Mouse (Mus musculus): ENCODE measurements around the gene Gm20388. TPM values are rescaled to one million over a fixed set of nuclear protein-coding genes. Genes with fewer than 3 reads are reported as not detected.

Gm20388 gene
- polyA plus RNA-seq, 1 experiment from 2014 or later = not detected

DNA sequence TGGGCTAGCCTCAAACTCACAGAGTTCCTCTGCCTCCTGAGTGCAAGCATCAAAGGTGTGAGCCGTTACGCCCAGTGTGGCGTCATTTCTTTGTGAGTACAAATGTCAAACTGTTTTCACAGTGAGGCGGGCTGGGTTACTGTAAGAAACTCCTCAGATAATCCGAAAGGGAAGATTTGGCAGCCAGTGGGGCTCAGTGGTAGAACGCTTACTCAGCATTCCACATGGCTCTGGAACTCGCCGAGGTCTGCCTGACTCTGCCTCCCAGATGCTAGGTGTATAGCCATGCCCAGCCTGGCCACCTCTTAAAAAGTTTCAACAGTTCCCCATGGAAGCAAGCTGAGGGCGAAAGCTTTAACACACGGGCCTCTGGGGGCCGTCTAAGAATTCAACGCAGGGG is 3441.5 kb downstream of the Gm20388 start:
- no peak for ATAC-seq (ENCODE audit: extremely low read depth, insufficient number of reproducible peaks, low FRiP score, low TSS enrichment)
- peaks cover 38% of the 10 kb centered on the region for H3K27me3 ChIP-seq (replicated peaks)
- H3K36me3 ChIP-seq = no peaks in the 10 kb centered on the region
- H3K9me3 ChIP-seq = no peaks in the 10 kb centered on the region
- no peak overlapping the region for H3K27ac ChIP-seq (replicated peaks)
- peaks cover 29% of the 10 kb centered on the region for H3K4me1 ChIP-seq
- H3K9ac ChIP-seq = no peak overlapping the region
- WGBS = 75% methylated on average over 12 of the region's 12 CpGs
- H3K4me2 ChIP-seq = no peak overlapping the region
- no peak overlapping the region for H3K4me3 ChIP-seq

DNA sequence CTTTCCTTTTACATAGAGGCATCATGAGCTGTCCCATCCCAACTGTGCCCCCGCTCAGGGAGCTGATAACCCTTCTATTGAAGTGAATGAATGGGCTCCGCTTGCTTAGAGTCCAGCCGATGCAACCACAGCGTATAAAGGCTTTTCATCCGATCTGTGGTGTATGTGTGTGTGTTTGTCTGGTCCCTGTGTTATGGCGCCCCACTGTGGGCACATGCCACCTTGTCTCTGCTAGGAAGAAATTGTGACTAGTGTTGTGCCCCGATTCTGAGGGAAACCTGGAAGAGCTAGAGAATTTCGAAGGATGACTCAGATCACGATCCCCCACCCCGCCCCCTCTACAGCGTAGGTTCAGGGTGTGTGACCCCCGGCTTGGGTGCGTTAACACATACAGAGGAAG is 3442.1 kb downstream of the Gm20388 start:
- no peak overlapping the region for H3K27ac ChIP-seq (replicated peaks)
- H3K4me3 ChIP-seq = no peak overlapping the region
- no peaks in the 10 kb centered on the region for H3K9me3 ChIP-seq
- no peak overlapping the region for H3K4me2 ChIP-seq
- H3K9ac ChIP-seq = no peak overlapping the region
- H3K4me1 ChIP-seq = peaks cover 26% of the 10 kb centered on the region
- ATAC-seq (ENCODE audit: extremely low read depth, insufficient number of reproducible peaks, low FRiP score, low TSS enrichment) = no peak
- whole genome bisulfite sequencing = 44% methylated on average over 13 of the region's 13 CpGs
- no peaks in the 10 kb centered on the region for H3K36me3 ChIP-seq
- H3K27me3 ChIP-seq (replicated peaks) = peaks cover 40% of the 10 kb centered on the region

DNA sequence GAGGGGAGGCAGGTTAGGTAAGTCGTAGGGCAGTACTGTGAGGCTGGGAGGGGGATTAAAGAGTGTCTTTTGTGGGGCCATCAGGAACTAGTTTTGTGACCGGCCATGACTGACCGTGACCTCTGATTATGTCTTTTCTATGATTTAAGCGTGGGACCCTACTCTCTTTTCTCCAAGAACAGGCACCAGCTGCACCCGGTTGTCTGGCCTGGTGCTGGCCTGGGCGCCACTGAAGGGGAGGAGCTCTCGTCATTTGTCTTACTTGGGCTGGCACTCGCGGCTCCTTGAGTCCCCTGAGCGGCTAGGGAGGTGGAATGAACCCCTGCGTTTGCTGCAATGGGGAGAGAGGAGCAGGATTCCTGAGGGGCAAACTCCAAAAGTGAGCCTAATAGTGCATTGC is 3442.6 kb downstream of the Gm20388 start:
- H3K27ac ChIP-seq (replicated peaks) = no peak overlapping the region
- H3K4me3 ChIP-seq = no peak overlapping the region
- no peak for ATAC-seq (ENCODE audit: extremely low read depth, insufficient number of reproducible peaks, low FRiP score, low TSS enrichment)
- peaks cover 21% of the 10 kb centered on the region for H3K4me1 ChIP-seq
- no peak overlapping the region for H3K9ac ChIP-seq
- 46% methylated on average over 11 of the region's 11 CpGs for WGBS
- no peaks in the 10 kb centered on the region for H3K9me3 ChIP-seq
- H3K4me2 ChIP-seq = no peak overlapping the region
- H3K36me3 ChIP-seq = no peaks in the 10 kb centered on the region
- peaks cover 40% of the 10 kb centered on the region for H3K27me3 ChIP-seq (replicated peaks)

DNA sequence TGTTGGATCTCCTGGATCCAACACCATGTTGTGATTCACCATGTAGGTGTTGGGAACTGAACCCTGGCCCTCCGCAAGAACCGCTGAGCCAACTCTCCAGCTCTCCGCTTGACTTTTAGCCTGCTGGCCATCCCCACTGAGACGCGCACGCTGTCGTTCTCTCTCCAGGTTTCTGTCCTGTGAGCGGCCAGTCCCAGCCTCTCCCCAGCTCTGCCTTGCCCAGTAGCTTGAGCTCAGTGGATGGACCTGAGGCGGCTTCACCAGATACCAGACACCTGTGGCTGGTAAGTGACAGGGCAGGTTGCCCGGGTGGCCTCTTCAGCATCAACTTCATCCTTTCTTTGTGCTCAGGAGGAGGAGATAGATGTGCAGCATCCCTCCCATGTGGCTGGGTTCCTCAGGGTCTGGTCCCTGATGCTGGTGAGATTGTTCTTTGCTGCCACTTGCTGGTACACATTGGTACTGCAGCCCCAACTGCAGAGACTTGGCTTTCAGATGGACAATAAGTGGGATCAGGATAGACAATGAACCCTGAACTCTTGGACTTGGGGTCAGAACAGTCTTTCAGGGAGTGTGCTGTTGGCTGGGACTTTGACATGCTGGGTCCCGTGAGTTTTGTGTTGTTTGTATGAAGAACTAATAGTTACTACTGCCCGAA is 3450.6 kb downstream of the Gm20388 start:
- H3K4me1 ChIP-seq = no peaks in the 10 kb centered on the region
- H3K9ac ChIP-seq = no peak overlapping the region
- no peaks in the 10 kb centered on the region for H3K9me3 ChIP-seq
- H3K36me3 ChIP-seq = no peaks in the 10 kb centered on the region
- 39% methylated on average over 12 of the region's 12 CpGs for WGBS
- no peak for ATAC-seq (ENCODE audit: extremely low read depth, insufficient number of reproducible peaks, low FRiP score, low TSS enrichment)
- no peak overlapping the region for H3K4me3 ChIP-seq
- no peak overlapping the region for H3K4me2 ChIP-seq
- H3K27ac ChIP-seq (replicated peaks) = no peak overlapping the region
- peaks cover 7% of the 10 kb centered on the region; the same call in 1 of the 2 replicates for H3K27me3 ChIP-seq (replicated peaks)

DNA sequence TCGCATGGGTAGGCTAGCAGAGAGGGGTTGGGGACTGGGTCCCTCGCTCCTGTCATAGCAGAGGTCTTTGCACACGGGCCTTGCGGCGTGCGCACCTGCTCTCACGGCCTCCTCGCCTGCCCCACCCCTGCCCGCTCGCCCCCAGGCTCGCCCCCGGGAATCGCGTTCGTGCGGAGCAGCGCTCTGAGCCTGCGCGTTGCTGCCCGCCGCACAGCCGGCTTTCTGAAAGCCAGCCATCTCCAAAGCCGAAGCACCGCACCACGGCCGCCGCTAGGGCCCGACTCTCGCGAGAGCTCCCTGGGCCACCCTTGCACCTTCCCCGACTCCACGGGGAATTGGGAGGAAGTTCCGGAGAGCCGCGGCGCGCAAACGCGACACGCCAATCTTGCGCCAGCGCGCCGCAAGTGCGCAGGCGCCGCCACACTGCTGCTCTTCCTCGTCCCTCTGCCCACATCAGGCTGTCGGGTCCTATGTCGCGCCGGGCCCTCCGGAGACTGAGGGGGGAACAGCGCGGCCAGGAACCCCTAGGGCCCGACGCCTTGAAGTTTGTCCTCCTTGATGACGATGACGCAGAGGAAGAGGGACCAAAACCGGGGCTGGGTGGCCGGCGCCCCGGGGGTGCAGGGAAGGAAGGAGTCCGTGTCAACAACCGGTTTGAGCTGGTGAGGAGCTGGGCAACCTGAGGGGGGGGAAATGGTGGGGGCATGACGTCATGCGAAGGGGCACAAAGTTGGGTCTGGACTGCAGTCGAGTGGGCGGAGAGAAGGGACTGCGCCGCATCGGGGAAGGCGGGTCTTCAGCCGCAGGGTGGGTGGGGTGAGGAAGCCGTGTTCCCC is 3463.0 kb downstream of the Gm20388 start, which contains the start of gene Tcf25:
TSS of gene Tcf25 (plus strand) at position 351 of the 836 bp plus-strand sequence.
- WGBS = under 1% methylated on average over 75 of the region's 75 CpGs
- Histone ChIP-seq H3K27ac (replicated peaks) (peak within 1 kb of the TSS; percentile 98), H3K4me3 (peak within 1 kb of the TSS; percentile 86), H3K27me3 (replicated peaks) (no peaks in the 10 kb centered on the region), H3K4me1 (peaks cover 28% of the 10 kb centered on the region), H3K4me2 (peak within 1 kb of the TSS; percentile 92), H3K36me3 (peaks cover 25% of the 10 kb centered on the region), H3K9me3 (no peaks in the 10 kb centered on the region), H3K9ac (peak within 1 kb of the TSS; percentile 93)
- ATAC-seq (ENCODE audit: extremely low read depth, insufficient number of reproducible peaks, low FRiP score, low TSS enrichment) = peak; percentile 85

DNA sequence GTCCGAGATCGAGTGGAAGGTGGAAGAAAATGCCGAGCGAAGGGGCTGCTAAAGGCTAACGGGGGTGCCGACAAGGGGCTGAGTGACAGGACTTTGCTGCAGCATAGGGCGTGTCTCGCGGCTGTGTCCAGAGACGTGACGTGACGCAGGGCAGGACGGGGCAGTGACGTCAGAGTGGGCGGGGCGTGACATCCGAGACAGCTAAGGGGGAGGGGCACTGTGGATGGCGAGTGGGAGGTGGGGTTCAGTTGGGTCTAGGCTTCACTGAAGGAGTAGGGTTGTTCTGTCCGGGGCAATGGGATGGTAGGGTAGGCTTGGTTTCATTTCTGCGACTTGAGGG is 3463.6 kb downstream of the Gm20388 start:
- Histone ChIP-seq H3K36me3 (peaks cover 25% of the 10 kb centered on the region), H3K4me1 (peaks cover 28% of the 10 kb centered on the region), H3K27me3 (replicated peaks) (no peaks in the 10 kb centered on the region), H3K9me3 (no peaks in the 10 kb centered on the region), H3K4me2 (peak overlapping the region; percentile 92), H3K9ac (peak overlapping the region; percentile 93), H3K4me3 (peak overlapping the region; percentile 86), H3K27ac (replicated peaks) (peak overlapping the region; percentile 98)
- ATAC-seq (ENCODE audit: extremely low read depth, insufficient number of reproducible peaks, low FRiP score, low TSS enrichment) = peak; percentile 81
- 1% methylated on average over 20 of the region's 20 CpGs for WGBS

DNA sequence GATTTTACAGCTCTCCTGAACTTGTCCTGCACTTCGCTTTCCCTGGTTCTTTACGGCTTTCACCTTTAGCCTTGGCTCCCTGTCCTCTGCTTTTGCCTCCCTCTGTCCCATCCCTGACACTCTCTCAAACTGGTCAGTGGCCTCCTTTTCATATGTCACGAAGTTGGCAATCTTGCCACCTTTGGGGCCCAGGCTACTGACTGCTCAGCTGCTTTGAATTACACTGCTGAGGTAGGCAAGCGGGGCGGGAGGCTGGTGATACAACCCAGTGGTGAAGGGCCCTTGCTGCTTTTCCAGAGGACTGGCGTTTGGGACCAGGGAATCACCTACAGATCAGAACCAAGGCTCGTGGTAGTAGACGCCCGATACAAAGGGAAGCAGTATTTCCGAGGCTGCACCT is 3465.1 kb downstream of the Gm20388 start:
- ATAC-seq (ENCODE audit: extremely low read depth, insufficient number of reproducible peaks, low FRiP score, low TSS enrichment) = no peak
- Histone ChIP-seq H3K4me3 (no peak overlapping the region), H3K27me3 (replicated peaks) (no peaks in the 10 kb centered on the region), H3K36me3 (peaks cover 31% of the 10 kb centered on the region), H3K4me2 (no peak overlapping the region), H3K9me3 (no peaks in the 10 kb centered on the region), H3K9ac (no peak overlapping the region), H3K4me1 (peaks cover 28% of the 10 kb centered on the region), H3K27ac (replicated peaks) (no peak overlapping the region)
- WGBS = 85% methylated on average over 10 of the region's 10 CpGs

DNA sequence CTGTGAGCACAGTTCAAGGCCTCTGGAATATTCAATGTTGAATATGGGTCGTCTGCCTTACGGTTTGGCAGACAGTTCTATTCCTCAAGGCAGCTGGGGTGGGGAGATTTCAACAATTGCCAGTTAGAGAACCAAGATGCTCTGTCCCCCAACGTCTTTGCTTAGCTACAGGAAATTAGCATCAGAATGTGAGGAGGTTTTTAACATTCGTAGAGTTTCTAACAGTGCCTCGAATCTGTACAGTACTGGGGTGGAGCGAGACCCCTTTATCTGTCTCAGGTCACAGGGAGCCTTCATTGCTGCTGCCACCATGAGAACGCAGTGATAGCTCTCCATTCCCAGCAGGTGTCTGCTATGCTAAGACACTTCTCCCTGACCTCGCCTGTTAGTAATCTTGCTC is 3465.5 kb downstream of the Gm20388 start:
- Histone ChIP-seq H3K9ac (no peak overlapping the region), H3K36me3 (peaks cover 35% of the 10 kb centered on the region), H3K27me3 (replicated peaks) (no peaks in the 10 kb centered on the region), H3K4me2 (no peak overlapping the region), H3K9me3 (no peaks in the 10 kb centered on the region), H3K4me1 (peaks cover 28% of the 10 kb centered on the region), H3K4me3 (no peak overlapping the region), H3K27ac (replicated peaks) (no peak overlapping the region)
- ATAC-seq (ENCODE audit: extremely low read depth, insufficient number of reproducible peaks, low FRiP score, low TSS enrichment) = no peak
- WGBS = 64% methylated on average over 8 of the region's 8 CpGs

DNA sequence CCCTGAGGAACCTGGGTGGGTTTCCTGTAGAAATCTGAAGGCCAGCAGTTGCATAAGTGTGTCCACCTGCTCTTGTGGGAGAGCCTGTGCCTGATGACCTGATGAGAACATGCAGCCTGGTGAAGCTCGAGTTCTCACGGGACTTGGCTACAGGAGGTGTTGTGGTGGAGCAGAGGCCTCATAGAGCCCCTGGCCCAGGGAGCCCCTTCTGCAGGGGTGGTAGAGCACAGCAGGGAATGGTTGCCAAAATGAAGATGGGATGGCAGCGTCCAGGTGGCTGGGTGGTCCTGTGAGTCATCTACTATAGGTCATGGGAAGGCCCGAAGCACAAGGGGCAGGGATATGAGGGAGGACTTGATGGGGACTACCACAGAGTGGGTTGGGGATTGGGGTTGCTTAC is 3471.1 kb downstream of the Gm20388 start:
- no peaks in the 10 kb centered on the region for H3K9me3 ChIP-seq
- WGBS = 86% methylated on average over 4 of the region's 4 CpGs
- no peaks in the 10 kb centered on the region for H3K27me3 ChIP-seq (replicated peaks)
- H3K36me3 ChIP-seq = peaks cover 78% of the 10 kb centered on the region
- no peak overlapping the region for H3K4me3 ChIP-seq
- no peak for ATAC-seq (ENCODE audit: extremely low read depth, insufficient number of reproducible peaks, low FRiP score, low TSS enrichment)
- H3K27ac ChIP-seq (replicated peaks) = no peak overlapping the region
- no peak overlapping the region for H3K9ac ChIP-seq
- H3K4me2 ChIP-seq = no peak overlapping the region
- H3K4me1 ChIP-seq = no peaks in the 10 kb centered on the region

DNA sequence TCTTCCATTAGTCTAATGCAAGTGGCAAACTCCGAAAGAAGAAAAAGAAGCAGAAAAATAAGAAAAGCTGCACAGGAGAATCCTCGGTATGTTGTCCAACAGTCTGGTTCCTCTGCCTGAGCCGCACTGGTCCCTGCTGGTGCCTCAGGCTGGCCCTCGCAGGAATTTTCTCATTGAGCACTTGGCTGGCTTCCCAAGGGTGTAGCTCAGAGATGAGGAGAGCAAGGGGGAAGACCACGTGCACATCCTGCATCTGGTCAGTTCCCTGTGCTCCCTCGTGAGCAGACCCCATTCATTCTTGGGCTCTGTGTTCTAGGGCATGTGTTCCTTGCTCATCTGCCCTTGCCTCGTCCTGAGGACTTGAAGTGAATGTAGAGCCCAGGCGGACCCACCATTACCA is 3471.9 kb downstream of the Gm20388 start:
- 71% methylated on average over 8 of the region's 8 CpGs for WGBS
- no peak overlapping the region for H3K4me3 ChIP-seq
- H3K9ac ChIP-seq = no peak overlapping the region
- H3K27me3 ChIP-seq (replicated peaks) = no peaks in the 10 kb centered on the region
- no peaks in the 10 kb centered on the region for H3K9me3 ChIP-seq
- H3K27ac ChIP-seq (replicated peaks) = no peak overlapping the region
- ATAC-seq (ENCODE audit: extremely low read depth, insufficient number of reproducible peaks, low FRiP score, low TSS enrichment) = no peak
- peaks cover 80% of the 10 kb centered on the region for H3K36me3 ChIP-seq
- H3K4me1 ChIP-seq = no peaks in the 10 kb centered on the region
- no peak overlapping the region for H3K4me2 ChIP-seq

DNA sequence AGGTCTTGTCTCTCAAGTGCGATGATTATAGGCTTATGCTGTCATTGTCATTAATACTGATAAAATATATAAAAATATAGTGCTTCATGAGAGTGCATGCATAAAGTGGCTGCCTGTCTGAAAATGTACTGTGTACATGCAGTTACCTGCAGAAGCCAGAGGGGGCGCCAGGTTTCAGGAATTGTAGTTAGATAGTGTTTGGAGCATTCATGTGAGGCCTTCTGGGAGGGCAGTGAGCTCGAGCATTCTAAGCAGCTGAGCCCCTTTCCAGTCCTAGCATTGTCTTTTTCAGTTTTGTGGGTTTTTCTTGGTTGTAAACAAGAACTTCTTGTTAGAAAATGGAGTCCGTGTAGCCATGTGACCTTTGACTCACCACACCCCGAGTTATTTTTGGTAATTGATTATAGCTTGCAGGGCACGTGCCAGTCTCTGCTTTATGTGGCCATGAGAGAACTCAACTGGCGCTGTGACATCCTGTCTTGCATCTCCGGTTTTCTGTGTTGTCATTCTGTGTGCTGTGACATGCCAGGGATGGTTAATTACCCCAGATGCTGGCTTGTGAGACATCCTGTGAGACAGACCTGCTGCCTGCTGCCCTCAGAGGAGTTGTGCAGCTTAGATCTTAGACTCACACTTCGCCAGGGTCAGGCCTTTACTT is 3474.4 kb downstream of the Gm20388 start:
- no peaks in the 10 kb centered on the region for H3K4me1 ChIP-seq
- H3K27ac ChIP-seq (replicated peaks) = no peak overlapping the region
- 61% methylated on average over 9 of the region's 9 CpGs for WGBS
- H3K4me2 ChIP-seq = no peak overlapping the region
- H3K36me3 ChIP-seq = peaks cover 98% of the 10 kb centered on the region
- H3K27me3 ChIP-seq (replicated peaks) = no peaks in the 10 kb centered on the region
- no peak for ATAC-seq (ENCODE audit: extremely low read depth, insufficient number of reproducible peaks, low FRiP score, low TSS enrichment)
- no peak overlapping the region for H3K9ac ChIP-seq
- no peaks in the 10 kb centered on the region for H3K9me3 ChIP-seq
- no peak overlapping the region for H3K4me3 ChIP-seq

Data from heart, embryonic 13.5 days (tissue).